Mouse (Mus musculus): ENCODE data around the gene Atp6v0b.

- no peak for TF ChIP-seq CTCF (IDR thresholded peaks at IDR 0.05; ENCODE audit: borderline replicate concordance, extremely low read depth, insufficient read depth, insufficient read length)
- TF ChIP-seq POLR2A (IDR thresholded peaks at IDR 0.05; ENCODE audit: borderline replicate concordance, extremely low read depth, insufficient read depth, insufficient read length, poor library complexity, severe bottlenecking): no peak
Observed at GRCm38 (mm10) chr4:117834457-117834844, 52.7 kb downstream of the Atp6v0b start, which contains the start of gene Slc6a9.
